Mouse (Mus musculus): ENCODE measurements at regions not wholly inside any gene's neighbourhood (a gene's known extent, or its start where the extent isn't known, plus 50 kb on each side); places are given as distances from the start of the nearest gene placed in this dataset.

- TF ChIP-seq CTCF (IDR thresholded peaks at IDR 0.05; ENCODE audit: borderline replicate concordance, insufficient read depth, low read depth, low read length) = no peak
- TF ChIP-seq POLR2A (IDR thresholded peaks at IDR 0.05; ENCODE audit: borderline replicate concordance, insufficient read depth, low read length) = no peak
These were observed 115.3 kb upstream of the Arhgap28 start for GRCm38 (mm10) chr17:68119055-68119698.

All from cerebellum, adult 2 months (tissue).